Mouse (Mus musculus): ENCODE measurements around the gene Cd55b. TPM values are rescaled to one million over a fixed set of nuclear protein-coding genes. Genes with fewer than 3 reads are reported as not detected.

The Cd55b gene
- total RNA-seq, 2 experiments from 2014 or later: not detected

DNA sequence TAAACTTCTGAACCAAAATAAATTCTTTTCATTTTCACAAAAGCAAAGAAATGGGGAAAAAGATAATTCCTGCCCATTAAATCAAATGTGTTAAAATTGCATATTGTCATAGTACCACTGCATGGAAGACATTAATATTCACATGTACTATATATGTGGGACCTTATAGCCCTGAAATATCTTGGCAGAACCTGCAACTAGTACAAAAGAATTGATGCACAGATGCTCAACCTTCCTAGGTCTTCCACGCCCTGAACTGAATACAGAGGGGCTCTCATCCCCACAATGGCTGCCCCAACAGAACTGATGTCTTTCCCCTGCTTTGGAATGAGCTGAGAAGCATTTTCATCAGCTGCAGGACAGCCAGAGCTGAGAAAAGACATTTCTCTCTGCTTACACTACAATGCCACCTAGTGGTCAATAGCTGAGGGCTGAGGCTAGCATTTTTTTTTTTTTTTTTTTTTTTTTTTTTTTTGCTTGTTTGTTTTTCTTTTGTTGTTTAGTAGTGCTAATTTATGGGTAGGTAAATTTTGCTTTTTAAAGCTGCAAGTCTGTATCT lies 72.7 kb downstream of the Cd55b start:
- peak in 1 of 2 experiments; percentile 42 for DNase-seq
- intact Hi-C loops (cut with DNase I): loop anchor here (2.0 to 5.0 kb wide), 2 partner anchors 23 to 1473 kb away; no protein-coding TSS in a partner anchor

DNA sequence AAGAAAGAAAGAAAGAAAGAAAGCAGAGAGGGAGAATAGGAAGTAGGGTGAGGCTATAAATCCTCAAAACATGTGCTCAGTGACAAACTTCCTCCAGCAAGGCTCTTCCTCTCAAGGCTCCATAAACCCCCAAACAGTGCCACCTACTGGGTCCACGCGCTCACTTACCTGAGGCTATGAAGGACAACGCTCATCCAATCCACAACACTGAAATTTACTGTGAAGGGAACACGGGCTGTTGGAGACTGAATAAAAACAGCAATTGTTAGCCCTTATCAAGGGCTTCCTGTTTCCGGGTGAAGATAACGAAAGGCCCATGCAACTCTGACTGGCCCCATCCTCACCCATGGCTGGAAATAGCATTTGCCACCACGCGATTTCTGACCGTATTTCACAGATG lies 80.4 kb downstream of the Cd55b start:
- intact Hi-C loops (cut with DNase I): no loop called here
- no peak for DNase-seq

Other genes with a start within 250 kb of the Cd55b start
- gene Cd55, start 39.7 kb upstream of the Cd55b start, total RNA-seq (2021): 10 to 100 TPM; 11.9 to 15.1 TPM
- gene Zp3r, start 206.6 kb upstream of the Cd55b start, total RNA-seq (2021): not detected
- not detected for gene C4bp, start 238.6 kb upstream of the Cd55b start, total RNA-seq (2021)

Measured in heart, postnatal 14 days (tissue).